Mouse (Mus musculus) liver, postnatal 0 days (tissue): ENCODE data around the gene Cdc7.

ENCODE experiments used
- CTCF ChIP-seq: sonication (generic); IDR thresholded peaks from 2 replicates; pipeline ENCODE4 v1.5.1; 2016; ENCODE audit warnings: antibody characterized with exemption, low read depth
- EP300 ChIP-seq: IDR thresholded peaks from 2 replicates; pipeline ENCODE4 v1.6.1; 2016; ENCODE audit warnings: antibody characterized with exemption, low read depth, mild to moderate bottlenecking

DNA sequence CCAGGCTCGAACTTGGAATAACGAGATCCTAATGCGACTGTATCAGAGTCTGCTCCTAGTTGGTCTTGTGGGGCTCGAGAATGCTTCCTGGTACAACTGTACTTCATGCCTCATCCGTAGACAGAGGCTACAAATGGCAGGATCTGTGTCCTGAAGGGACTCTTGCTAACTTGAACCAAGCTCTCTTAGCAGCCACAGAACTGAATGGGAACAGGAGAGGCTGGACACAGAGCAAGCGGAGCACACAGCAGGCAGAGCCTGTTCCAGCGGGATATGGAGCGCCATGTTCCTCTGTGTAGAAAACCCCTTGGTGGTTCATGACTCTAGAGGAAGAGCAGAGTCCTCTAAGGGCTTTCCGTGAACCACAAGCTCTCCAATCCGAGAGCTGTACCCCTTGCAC is 66.7 kb downstream of the Cdc7 start:
- TF ChIP-seq EP300 = no peak
- no peak for TF ChIP-seq CTCF
